Mouse (Mus musculus) hindbrain, embryonic 16.5 days (tissue): ENCODE measurements around the gene Ankar. TPM values are rescaled to one million over a fixed set of nuclear protein-coding genes. Genes with fewer than 3 reads are reported as not detected.

ENCODE experiments used
- ATAC-seq: fragments of 200-750 bp; cut with Nextera tagmentation; 2 replicates; pipeline ENCODE4 v1.8.0; 2017; ENCODE audit warnings: moderate TSS enrichment, moderate library complexity
- H3K27ac ChIP-seq: fragments of 300-500 bp; sonication (generic); 2 replicates; pipeline ENCODE4 v1.5.1; 2014; ENCODE audit warnings: low read depth, mild to moderate bottlenecking, control low read depth, low read length, moderate library complexity
- H3K27me3 ChIP-seq: fragments of 300-500 bp; sonication (generic); replicated peaks from 2 replicates; pipeline ENCODE4 v1.6.1; 2014; ENCODE audit warnings: low read length; ENCODE audit not compliant: control insufficient read depth, insufficient read depth
- H3K36me3 ChIP-seq: fragments of 300-500 bp; sonication (generic); 2 replicates; pipeline ENCODE4 v1.6.1; 2014; ENCODE audit warnings: mild to moderate bottlenecking, low read length, moderate library complexity, mixed read lengths; ENCODE audit not compliant: control insufficient read depth, insufficient read depth
- H3K4me1 ChIP-seq: fragments of 300-500 bp; sonication (generic); 2 replicates; pipeline ENCODE4 v1.6.1; 2014; ENCODE audit warnings: low read depth, low read length; ENCODE audit not compliant: control insufficient read depth, insufficient read depth
- H3K4me2 ChIP-seq: fragments of 300-500 bp; sonication (generic); 2 replicates; pipeline ENCODE4 v1.6.1; 2014; ENCODE audit warnings: mild to moderate bottlenecking, low read length, control low read depth, moderate library complexity
- H3K4me3 ChIP-seq: fragments of 300-500 bp; sonication (generic); 2 replicates; pipeline ENCODE4 v1.5.1; 2014; ENCODE audit warnings: mild to moderate bottlenecking, low read length, control low read depth, moderate library complexity
- H3K9ac ChIP-seq: fragments of 300-500 bp; sonication (generic); 2 replicates; pipeline ENCODE4 v1.6.1; 2014; ENCODE audit warnings: low read depth, mild to moderate bottlenecking, control low read depth, low read length, moderate library complexity
- H3K9me3 ChIP-seq: fragments of 300-500 bp; sonication (generic); 2 replicates; pipeline ENCODE4 v1.6.1; 2014; ENCODE audit warnings: mild to moderate bottlenecking, low read length, moderate library complexity; ENCODE audit not compliant: control insufficient read depth
- WGBS: fragments of 180-500 bp; shearing (Covaris S2); extraction: QIAGEN DNeasy Blood & Tissue Kit; methylation state at CpG from one replicate; pipeline ENCODE4 v1.1.7; 2014; 5-methylcytosine and 5-hydroxymethylcytosine counted together
- polyA plus RNA-seq: library from polyadenylated mRNA; unstranded; fragments of >200 nt; fragmentation: Nextera tagmentation; extraction: Ambion mirVana; gene quantifications from 2 replicates; pipeline ENCODE4 v1.2.1, GENCODE M21; 2015

Gene Ankar
- polyA plus RNA-seq, 1 experiment from 2014 or later, result not detected

DNA sequence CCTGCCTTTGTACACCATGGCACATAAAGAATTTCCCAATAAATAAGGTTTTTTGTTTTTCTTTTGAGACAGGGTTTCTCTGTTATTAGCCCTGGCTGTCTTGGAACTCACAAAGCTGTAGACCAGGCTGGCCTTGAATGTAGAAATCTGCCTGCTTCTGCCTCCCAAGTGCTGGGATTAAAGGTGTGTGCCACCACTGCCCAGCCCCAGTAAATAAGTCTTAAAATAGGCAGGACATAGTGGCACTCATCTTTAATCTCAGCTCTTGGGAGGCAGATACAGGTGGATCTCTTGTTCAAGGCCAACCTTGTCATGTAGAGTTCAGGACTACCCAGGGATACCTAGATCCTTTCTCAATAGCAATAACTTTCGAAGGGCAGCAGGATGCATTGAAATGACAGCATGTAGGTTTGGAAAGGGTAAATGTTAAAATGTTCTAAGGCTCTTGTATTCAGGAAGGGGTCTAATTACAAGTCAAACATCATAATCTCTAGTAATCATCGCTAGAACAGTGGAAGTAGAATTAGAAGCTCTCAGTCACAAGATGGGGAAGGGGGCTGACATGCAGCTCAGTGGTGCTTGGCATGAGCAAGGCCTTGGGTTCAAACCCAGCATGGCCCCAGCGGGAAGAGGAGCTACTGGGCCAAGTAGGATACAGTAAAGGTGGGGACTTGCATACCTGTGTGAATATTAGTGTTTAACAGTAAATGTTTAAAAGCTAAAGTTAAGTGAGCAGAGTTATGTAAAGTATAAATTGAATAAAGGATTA lies 15.4 kb upstream of the Ankar start:
- Histone ChIP-seq H3K4me2 (no peak overlapping the region), H3K4me3 (no peak overlapping the region), H3K36me3 (peaks cover 16% of the 10 kb centered on the region), H3K9me3 (no peaks in the 10 kb centered on the region), H3K4me1 (peaks cover 16% of the 10 kb centered on the region), H3K9ac (no peak overlapping the region), H3K27ac (no peak overlapping the region), H3K27me3 (no peaks in the 10 kb centered on the region)
- 84% methylated on average over 3 of the region's 3 CpGs for WGBS
- ATAC-seq, result no peak

DNA sequence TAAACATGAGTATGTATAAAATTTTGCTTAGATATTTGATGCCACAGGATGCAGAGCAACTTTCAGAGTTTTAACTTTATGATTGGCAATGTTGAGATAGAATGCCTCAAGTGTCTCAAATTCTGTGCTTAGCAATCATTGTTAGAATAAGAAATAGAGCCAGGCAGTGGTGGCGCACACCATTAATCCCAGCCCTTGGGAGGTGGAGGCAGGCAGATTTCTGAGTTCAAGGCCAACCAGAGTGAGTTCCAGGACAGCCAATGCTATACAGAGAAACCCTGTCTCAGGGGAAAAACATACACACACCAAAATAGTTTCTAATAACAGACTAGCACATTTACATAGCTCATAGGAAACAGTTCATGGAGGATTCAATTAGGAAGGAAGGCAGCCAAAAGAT lies 14.7 kb upstream of the Ankar start:
- Histone ChIP-seq H3K9me3 (no peaks in the 10 kb centered on the region), H3K27ac (no peak overlapping the region), H3K4me2 (no peak overlapping the region), H3K9ac (no peak overlapping the region), H3K4me3 (no peak overlapping the region), H3K27me3 (no peaks in the 10 kb centered on the region), H3K36me3 (peaks cover 16% of the 10 kb centered on the region), H3K4me1 (peaks cover 16% of the 10 kb centered on the region)
- 94% methylated on average over 1 of the region's 1 CpGs for WGBS
- no peak for ATAC-seq

DNA sequence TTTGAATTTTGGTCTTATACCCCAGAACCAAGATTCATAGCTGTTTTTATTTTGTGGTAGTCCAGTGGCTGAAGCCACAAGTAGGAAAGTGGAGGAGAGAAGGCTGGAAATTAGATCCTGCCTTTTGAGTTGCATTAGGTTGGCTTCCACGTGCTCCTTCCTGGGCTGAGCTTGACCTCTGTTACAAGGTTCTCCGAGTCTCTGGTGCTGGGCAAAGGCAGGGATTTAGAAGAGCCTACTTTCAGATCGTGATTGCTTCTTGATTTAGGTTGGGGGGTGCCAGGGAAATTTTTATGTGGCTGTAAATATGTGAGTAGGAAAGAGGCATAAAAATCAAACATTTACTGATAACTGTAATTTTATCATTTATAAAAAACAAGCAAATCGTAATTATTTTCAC lies 14.2 kb upstream of the Ankar start:
- Histone ChIP-seq H3K27ac (no peak overlapping the region), H3K9me3 (no peaks in the 10 kb centered on the region), H3K9ac (no peak overlapping the region), H3K4me2 (no peak overlapping the region), H3K36me3 (peaks cover 16% of the 10 kb centered on the region), H3K27me3 (no peaks in the 10 kb centered on the region), H3K4me3 (no peak overlapping the region), H3K4me1 (peaks cover 16% of the 10 kb centered on the region)
- 70% methylated on average over 4 of the region's 4 CpGs for WGBS
- no peak for ATAC-seq

DNA sequence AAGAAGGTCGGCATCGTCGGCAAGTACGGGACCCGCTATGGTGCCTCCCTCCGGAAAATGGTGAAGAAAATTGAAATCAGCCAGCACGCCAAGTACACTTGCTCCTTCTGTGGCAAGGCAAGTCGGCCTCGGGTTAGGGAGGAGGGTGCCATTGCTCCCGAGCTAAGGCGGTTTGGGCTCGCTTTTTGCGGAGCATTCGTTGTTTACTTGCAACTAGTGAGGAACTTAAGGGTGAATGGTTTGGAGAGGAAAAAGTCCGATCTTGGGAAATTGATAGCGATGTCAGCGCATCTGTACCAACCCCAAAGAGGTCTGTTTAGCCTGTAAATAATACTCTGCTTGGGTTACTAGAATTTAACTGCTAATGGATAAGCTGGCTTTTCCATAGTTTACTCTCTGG lies 11.3 kb upstream of the Ankar start:
- WGBS, result 1% methylated on average over 17 of the region's 17 CpGs
- H3K9me3 ChIP-seq, result no peaks in the 10 kb centered on the region
- H3K4me3 ChIP-seq, result peak overlapping the region; percentile 72
- ATAC-seq, result no peak
- H3K36me3 ChIP-seq, result peaks cover 16% of the 10 kb centered on the region
- H3K9ac ChIP-seq, result peak overlapping the region; percentile 79
- peak overlapping the region; percentile 67 for H3K4me2 ChIP-seq
- H3K27ac ChIP-seq, result peak overlapping the region; percentile 86
- H3K4me1 ChIP-seq, result peaks cover 16% of the 10 kb centered on the region
- no peaks in the 10 kb centered on the region for H3K27me3 ChIP-seq

DNA sequence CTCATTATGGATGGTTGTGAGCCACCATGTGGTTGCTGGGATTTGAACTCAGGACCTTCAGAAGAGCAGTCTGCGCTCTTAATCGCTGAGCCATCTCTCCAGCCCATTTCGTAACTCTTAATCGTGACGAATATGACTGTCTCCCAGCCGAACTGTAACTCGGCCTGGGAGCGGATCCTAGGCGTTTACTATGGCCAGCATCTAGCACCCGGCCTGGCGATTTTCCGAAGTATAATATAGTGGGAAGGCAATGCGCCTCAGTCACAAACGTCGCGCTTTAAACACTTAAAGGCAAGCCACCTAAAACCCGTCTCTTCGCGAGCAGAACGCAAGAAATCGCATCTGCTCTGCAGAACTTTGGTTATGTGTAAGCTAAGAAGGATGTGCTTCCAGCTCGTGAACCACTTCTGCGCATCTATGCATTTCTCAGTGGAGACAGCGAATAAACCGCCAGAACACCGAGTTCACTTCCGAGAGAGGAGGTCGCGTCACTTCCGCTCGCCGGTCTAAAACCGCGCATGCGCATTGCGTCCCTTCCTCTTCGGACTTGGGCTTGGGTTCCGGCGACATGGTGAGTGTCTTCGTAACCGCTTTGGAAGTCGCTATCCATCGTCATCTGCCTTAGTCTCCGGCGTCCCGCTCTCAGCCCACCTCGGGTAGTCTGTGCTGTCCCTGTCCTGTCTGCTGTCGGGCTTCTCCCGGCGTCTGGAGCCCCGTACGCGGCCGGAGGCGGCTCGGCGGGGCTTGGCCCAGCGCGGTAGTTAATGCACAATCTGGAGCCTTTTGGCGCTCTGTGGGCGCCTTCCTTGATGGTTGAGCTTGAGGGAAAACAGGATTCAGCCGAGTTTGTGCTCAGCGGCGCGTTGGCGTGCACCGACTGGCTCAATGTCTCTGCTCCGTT lies 10.6 kb upstream of the Ankar start, which contains the start of gene Rpl37a:
Rpl37a (plus strand) TSS at position 538 of the 901 bp plus-strand sequence.
- H3K36me3 ChIP-seq, result peaks cover 16% of the 10 kb centered on the region
- peak within 1 kb of the TSS; percentile 86 for H3K27ac ChIP-seq
- peak within 1 kb of the TSS; percentile 79 for H3K9ac ChIP-seq
- H3K9me3 ChIP-seq, result no peaks in the 10 kb centered on the region
- WGBS, result 2% methylated on average over 68 of the region's 68 CpGs
- peak; percentile 95 for ATAC-seq
- peak within 1 kb of the TSS; percentile 72 for H3K4me3 ChIP-seq
- no peaks in the 10 kb centered on the region for H3K27me3 ChIP-seq
- H3K4me1 ChIP-seq, result peaks cover 16% of the 10 kb centered on the region
- peak within 1 kb of the TSS; percentile 69 for H3K4me2 ChIP-seq

DNA sequence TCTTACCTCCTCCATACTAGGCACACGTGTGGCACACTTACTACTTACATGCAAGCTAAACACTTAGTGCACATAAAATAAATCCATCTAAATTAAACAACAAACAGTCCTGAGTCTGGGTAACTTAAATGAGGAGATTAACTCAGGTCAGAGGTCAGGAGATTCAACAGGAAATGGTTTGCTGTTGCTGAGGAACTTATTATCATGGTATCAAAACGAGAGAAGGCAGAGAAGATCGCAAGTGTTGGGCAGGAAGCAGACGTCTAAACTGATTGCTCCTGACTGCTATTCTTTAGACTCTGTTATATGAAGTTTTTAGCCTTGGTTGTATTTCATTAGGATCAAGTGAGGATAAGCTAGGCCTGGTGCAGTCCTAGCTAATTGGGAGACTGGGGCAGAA lies 7.1 kb upstream of the Ankar start:
- Histone ChIP-seq H3K27ac (no peak overlapping the region), H3K9ac (no peak overlapping the region), H3K4me2 (no peak overlapping the region), H3K27me3 (no peaks in the 10 kb centered on the region), H3K9me3 (no peaks in the 10 kb centered on the region), H3K36me3 (no peaks in the 10 kb centered on the region), H3K4me1 (peaks cover 7% of the 10 kb centered on the region), H3K4me3 (no peak overlapping the region)
- WGBS, result 78% methylated on average over 4 of the region's 4 CpGs
- no peak for ATAC-seq

DNA sequence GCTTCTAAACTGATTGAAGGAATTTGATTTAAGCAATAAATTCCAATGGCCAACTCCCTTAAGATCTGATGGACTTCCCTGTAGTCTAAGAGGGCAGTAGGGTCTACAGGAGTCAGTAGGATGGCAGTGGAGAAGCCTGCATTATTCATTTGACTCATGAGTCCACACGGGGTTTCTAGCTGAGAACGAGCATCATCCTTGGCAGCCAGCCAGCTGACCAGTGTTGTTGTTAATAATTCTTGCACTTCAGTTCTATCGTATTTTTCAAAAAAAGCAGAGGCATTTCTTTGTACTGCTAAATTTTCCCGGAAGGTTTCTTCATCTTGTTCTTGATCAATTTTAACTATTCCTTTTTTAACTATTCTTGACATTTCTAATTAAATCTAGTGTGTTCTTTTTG lies 1.7 kb downstream of the Ankar start:
- Histone ChIP-seq H3K36me3 (no peaks in the 10 kb centered on the region), H3K4me1 (no peaks in the 10 kb centered on the region), H3K27ac (no peak overlapping the region), H3K27me3 (no peaks in the 10 kb centered on the region), H3K4me3 (no peak overlapping the region), H3K4me2 (no peak overlapping the region), H3K9me3 (no peaks in the 10 kb centered on the region), H3K9ac (no peak overlapping the region)
- 42% methylated on average over 4 of the region's 4 CpGs for WGBS
- no peak for ATAC-seq

DNA sequence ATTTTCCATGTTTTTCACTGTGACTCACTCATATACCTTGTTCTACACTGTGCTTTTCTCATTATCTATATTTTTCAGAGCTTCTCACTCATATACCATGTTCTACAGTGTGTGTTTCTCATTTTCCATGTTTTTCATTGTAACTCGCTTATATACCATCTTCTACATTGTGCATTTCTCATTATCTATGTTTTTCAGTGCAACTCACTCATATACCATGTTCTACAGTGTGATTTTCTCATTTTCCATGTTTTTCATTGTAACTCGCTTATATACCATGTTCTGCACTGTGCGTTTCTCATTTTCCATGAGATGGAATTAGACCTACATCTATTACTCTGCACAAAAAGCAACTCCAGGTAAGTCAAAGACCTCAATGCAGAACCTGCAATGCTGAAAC lies 4.1 kb downstream of the Ankar start:
- H3K9me3 ChIP-seq, result no peaks in the 10 kb centered on the region
- no peaks in the 10 kb centered on the region for H3K27me3 ChIP-seq
- no peaks in the 10 kb centered on the region for H3K4me1 ChIP-seq
- H3K9ac ChIP-seq, result no peak overlapping the region
- H3K27ac ChIP-seq, result no peak overlapping the region
- H3K4me3 ChIP-seq, result no peak overlapping the region
- WGBS, result 59% methylated on average over 3 of the region's 3 CpGs
- H3K4me2 ChIP-seq, result no peak overlapping the region
- H3K36me3 ChIP-seq, result no peaks in the 10 kb centered on the region
- ATAC-seq, result no peak

DNA sequence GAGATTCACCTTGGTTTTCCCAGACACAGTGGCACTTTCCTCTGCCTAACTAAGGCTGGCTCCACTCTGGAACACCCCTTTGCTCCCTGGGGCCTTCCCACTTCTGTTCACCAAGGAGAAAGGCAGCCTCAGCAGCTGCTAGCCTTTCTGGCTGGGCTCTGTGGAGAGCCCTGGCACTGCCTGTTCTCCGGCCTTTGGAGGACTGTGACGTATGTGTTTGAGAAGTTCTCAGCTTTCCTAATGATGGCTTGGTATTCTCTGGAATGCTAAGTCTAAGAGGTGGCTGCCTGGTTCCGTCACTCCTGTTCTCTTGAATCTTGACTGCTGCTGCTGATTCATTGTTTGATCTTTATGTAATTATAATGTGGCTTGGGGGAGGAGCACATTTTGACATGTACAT lies 27.3 kb downstream of the Ankar start:
- H3K4me2 ChIP-seq, result no peak overlapping the region
- H3K4me1 ChIP-seq, result no peaks in the 10 kb centered on the region
- H3K9ac ChIP-seq, result no peak overlapping the region
- no peaks in the 10 kb centered on the region for H3K27me3 ChIP-seq
- H3K4me3 ChIP-seq, result no peak overlapping the region
- H3K9me3 ChIP-seq, result no peaks in the 10 kb centered on the region
- ATAC-seq, result no peak
- H3K36me3 ChIP-seq, result no peaks in the 10 kb centered on the region
- 51% methylated on average over 3 of the region's 3 CpGs for WGBS
- H3K27ac ChIP-seq, result no peak overlapping the region
